Mouse (Mus musculus) bone marrow macrophage, adult 2 months (primary cell): ENCODE results near the gene Fndc3b. TPM values are rescaled to one million over a fixed set of nuclear protein-coding genes. Genes with fewer than 3 reads are reported as not detected.

Source experiments
- H3K27ac ChIP-seq: 2 replicates; pipeline ENCODE4 v1.5.1; 2012; ENCODE audit warnings: low read depth, low read length; ENCODE audit not compliant: insufficient read depth
- H3K4me1 ChIP-seq: 2 replicates; pipeline ENCODE4 v1.6.1; 2012; ENCODE audit warnings: low read length; ENCODE audit not compliant: control insufficient read depth, insufficient read depth
- H3K4me3 ChIP-seq: 2 replicates; pipeline ENCODE4 v1.5.1; 2012; ENCODE audit warnings: mild to moderate bottlenecking, low read length, moderate library complexity; ENCODE audit not compliant: insufficient read depth
- CTCF ChIP-seq: IDR thresholded peaks from 2 replicates; pipeline ENCODE4 v1.5.1; 2012; ENCODE audit warnings: low read depth, mild to moderate bottlenecking, low read length, moderate library complexity
- POLR2A ChIP-seq: IDR thresholded peaks from 2 replicates; pipeline ENCODE4 v1.6.1; 2012; ENCODE audit warnings: mild to moderate bottlenecking, low read depth, low read length, borderline replicate concordance
- polyA plus RNA-seq: library from polyadenylated mRNA; stranded (reverse); fragments of >200 nt; gene quantifications from 2 replicates; pipeline ENCODE4 v1.2.4, GENCODE M21; 2012; ENCODE audit not compliant: missing spikeins, insufficient read depth, insufficient read length

The Fndc3b gene
- polyA plus RNA-seq, 1 experiment: 33.8 TPM

DNA sequence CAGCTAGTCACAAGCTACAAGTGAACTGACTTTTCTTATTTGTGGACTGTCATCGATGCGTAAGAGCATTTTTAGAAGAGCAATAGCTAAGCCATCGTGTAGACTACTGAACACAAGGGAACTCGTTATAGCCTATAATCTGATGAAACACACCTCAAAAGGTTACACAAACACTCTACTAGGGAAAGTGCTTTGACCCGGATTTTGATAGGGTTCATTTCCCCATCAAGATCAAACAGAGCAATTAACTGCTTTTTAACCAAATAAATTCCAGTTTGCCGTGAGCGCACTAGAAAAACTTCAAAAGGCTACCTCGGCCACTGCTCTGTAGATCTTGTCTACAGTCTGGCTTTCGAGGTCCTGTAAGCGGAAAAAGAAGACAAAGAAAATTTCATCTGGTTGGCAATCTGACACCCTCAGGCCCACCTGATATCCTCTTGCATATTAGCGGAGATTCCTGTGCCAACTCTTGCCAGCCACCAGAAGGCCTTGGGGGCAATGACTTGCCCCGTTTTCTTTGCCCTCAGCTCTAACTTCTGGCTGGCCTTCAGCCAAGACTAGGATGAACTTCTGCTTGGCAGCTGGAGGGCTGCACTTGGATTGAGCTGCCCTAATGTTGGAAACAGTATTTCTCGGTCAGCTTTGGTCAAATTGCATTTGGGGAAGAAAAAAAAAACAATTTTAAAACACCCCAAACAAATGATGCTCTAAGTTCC, 107.0 kb downstream of the Fndc3b start:
- no peak for TF ChIP-seq CTCF
- no peak for TF ChIP-seq POLR2A
- peaks cover 58% of the 10 kb centered on the region for H3K4me1 ChIP-seq
- H3K4me3 ChIP-seq: no peak overlapping the region
- H3K27ac ChIP-seq: no peak overlapping the region

- TF ChIP-seq POLR2A (no peak), CTCF (no peak)
- Histone ChIP-seq H3K4me3 (no peak overlapping the region), H3K4me1 (peaks cover 39% of the 10 kb centered on the region), H3K27ac (peak overlapping the region; percentile 47)
These were observed 110.5 kb downstream of the Fndc3b start for GRCm38 (mm10) chr3:27600645-27601044.

GRCm38 (mm10) chr3:27600197-27600596, 110.9 kb downstream of the Fndc3b start:
- peaks cover 35% of the 10 kb centered on the region for H3K4me1 ChIP-seq
- H3K4me3 ChIP-seq: no peak overlapping the region
- no peak for TF ChIP-seq POLR2A
- no peak for TF ChIP-seq CTCF
- H3K27ac ChIP-seq: peak overlapping the region; percentile 47

- TF ChIP-seq CTCF (no peak), POLR2A (no peak)
- H3K27ac ChIP-seq: no peak overlapping the region
- H3K4me3 ChIP-seq: no peak overlapping the region
These were observed 112.4 kb downstream of the Fndc3b start for GRCm38 (mm10) chr3:27598437-27599382.

DNA sequence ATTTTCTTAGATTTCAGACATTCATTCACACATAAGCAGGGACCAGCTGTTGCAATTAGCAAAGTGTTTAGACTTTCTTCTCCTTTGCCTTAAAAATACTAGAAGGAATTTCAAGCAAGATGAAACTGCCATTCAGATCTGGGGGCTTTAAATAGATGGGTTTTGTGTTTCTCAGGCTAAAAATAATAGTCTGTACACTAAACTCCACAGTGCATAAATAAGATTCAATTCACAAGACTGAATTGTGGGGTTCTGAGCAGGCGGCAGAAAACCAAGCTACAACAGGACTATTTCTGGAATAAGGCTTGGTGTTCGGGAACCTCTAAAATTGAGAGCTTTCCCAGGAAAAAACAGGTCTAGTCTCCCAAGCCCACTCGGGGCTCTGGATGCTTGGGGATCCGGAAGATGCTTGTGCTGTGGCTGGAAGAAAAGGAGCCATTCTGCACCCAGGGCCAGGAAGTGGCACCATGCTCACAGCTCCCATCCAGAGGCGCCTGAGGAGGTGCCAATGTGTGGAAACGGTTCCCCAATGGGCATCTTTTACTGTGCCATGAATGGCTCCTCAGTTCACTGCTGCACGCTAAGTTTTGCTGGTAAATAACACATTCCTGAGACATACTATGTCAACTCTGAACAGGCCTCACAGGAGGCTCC, 117.5 kb downstream of the Fndc3b start:
- Histone ChIP-seq H3K27ac (no peak overlapping the region), H3K4me3 (no peak overlapping the region), H3K4me1 (peaks cover 7% of the 10 kb centered on the region)
- TF ChIP-seq POLR2A: no peak
- TF ChIP-seq CTCF: no peak

More at GRCm38 (mm10) chr3:27598437-27599382, 112.4 kb downstream of the Fndc3b start:
- H3K4me1 ChIP-seq: peaks cover 23% of the 10 kb centered on the region

- TF ChIP-seq POLR2A (no peak), CTCF (no peak)
- H3K4me1 ChIP-seq: peaks cover 5% of the 10 kb centered on the region; the same call in 1 of the 2 replicates
- no peak overlapping the region for H3K4me3 ChIP-seq
- H3K27ac ChIP-seq: no peak overlapping the region
These were observed 118.2 kb downstream of the Fndc3b start for GRCm38 (mm10) chr3:27592728-27593484.

- TF ChIP-seq CTCF (no peak), POLR2A (no peak)
- peaks cover 14% of the 10 kb centered on the region for H3K4me1 ChIP-seq
- no peak overlapping the region for H3K27ac ChIP-seq
- H3K4me3 ChIP-seq: no peak overlapping the region
These were observed 120.3 kb downstream of the Fndc3b start for GRCm38 (mm10) chr3:27590823-27591222.

- TF ChIP-seq CTCF (no peak), POLR2A (no peak)
- H3K4me3 ChIP-seq: no peak overlapping the region
- peaks cover 21% of the 10 kb centered on the region for H3K4me1 ChIP-seq
- no peak overlapping the region for H3K27ac ChIP-seq
These were observed 121.8 kb downstream of the Fndc3b start for GRCm38 (mm10) chr3:27589305-27589704.

DNA sequence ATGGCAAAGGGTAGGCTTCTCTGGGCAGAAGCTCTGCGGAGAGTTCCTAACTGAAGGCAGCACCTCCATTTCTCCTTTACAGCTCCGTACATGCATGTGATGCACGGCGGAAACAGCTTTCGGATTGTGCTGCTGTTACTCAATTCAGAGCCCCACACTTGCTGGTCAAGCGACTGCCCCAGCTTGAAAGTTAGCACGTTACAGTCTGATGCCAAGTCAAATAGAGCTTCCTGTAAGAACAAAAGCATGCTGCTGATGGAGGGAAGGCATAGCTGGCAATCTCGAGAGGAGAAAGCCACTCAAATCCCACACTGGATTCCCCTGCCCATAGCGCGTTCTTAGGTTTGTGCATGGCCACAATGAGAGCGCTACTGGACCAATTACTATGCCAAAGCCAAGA, 122.5 kb downstream of the Fndc3b start:
- H3K4me3 ChIP-seq: no peak overlapping the region
- H3K27ac ChIP-seq: no peak overlapping the region
- TF ChIP-seq CTCF: no peak
- no peak for TF ChIP-seq POLR2A
- H3K4me1 ChIP-seq: peaks cover 21% of the 10 kb centered on the region
